Mouse (Mus musculus) embryonic facial prominence, embryonic 14.5 days (tissue): ENCODE results near the gene Zcchc13. TPM values are rescaled to one million over a fixed set of nuclear protein-coding genes. Genes with fewer than 3 reads are reported as not detected.

ENCODE experiments used
- ATAC-seq: fragments of 200-750 bp; cut with Nextera tagmentation; 2 replicates; pipeline ENCODE4 v1.8.0; 2017; ENCODE audit warnings: low read depth, moderate number of reproducible peaks, moderate TSS enrichment
- DNase-seq: peaks from one replicate; pipeline ENCODE4 v3.0.0-alpha.2; 2015; ENCODE audit warnings: low spot score
- H3K27ac ChIP-seq: fragments of 300-500 bp; sonication (generic); replicated peaks from 2 replicates; pipeline ENCODE4 v1.5.1; 2014; ENCODE audit warnings: low read depth, mild to moderate bottlenecking, low read length, moderate library complexity
- H3K27me3 ChIP-seq: fragments of 300-500 bp; sonication (generic); replicated peaks from 2 replicates; pipeline ENCODE4 v1.6.1; 2014; ENCODE audit warnings: low read length; ENCODE audit not compliant: control insufficient read depth, insufficient read depth
- H3K36me3 ChIP-seq: fragments of 300-500 bp; sonication (generic); 2 replicates; pipeline ENCODE4 v1.6.1; 2014; ENCODE audit warnings: low read length, mixed read lengths; ENCODE audit not compliant: control insufficient read depth, insufficient read depth
- H3K4me1 ChIP-seq: fragments of 300-500 bp; sonication (generic); 2 replicates; pipeline ENCODE4 v1.6.1; 2014; ENCODE audit warnings: antibody characterized with exemption, low read length; ENCODE audit not compliant: control insufficient read depth, insufficient read depth
- H3K4me2 ChIP-seq: fragments of 300-500 bp; sonication (generic); 2 replicates; pipeline ENCODE4 v1.6.1; 2014; ENCODE audit warnings: low read depth, mild to moderate bottlenecking, low read length, moderate library complexity, mixed read lengths
- H3K4me3 ChIP-seq: fragments of 300-500 bp; sonication (generic); 2 replicates; pipeline ENCODE4 v1.5.1; 2014; ENCODE audit warnings: low read depth, mild to moderate bottlenecking, low read length
- H3K9ac ChIP-seq: fragments of 300-500 bp; sonication (generic); 2 replicates; pipeline ENCODE4 v1.6.1; 2014; ENCODE audit warnings: low read depth, mild to moderate bottlenecking, low read length, moderate library complexity, mixed read lengths
- H3K9me3 ChIP-seq: fragments of 300-500 bp; sonication (generic); 2 replicates; pipeline ENCODE4 v1.6.1; 2016; ENCODE audit warnings: low read length; ENCODE audit not compliant: control insufficient read depth
- WGBS: fragments of 180-500 bp; shearing (Covaris S2); extraction: QIAGEN DNeasy Blood & Tissue Kit; methylation state at CpG from one replicate; pipeline ENCODE4 v1.1.7; 2014; 5-methylcytosine and 5-hydroxymethylcytosine counted together
- polyA plus RNA-seq: library from polyadenylated mRNA; unstranded; fragments of >200 nt; fragmentation: Nextera tagmentation; extraction: Ambion mirVana; gene quantifications from 2 replicates; pipeline ENCODE4 v1.2.1, GENCODE M21; 2014

Zcchc13 gene
- polyA plus RNA-seq: not detected in 2 replicates

DNA sequence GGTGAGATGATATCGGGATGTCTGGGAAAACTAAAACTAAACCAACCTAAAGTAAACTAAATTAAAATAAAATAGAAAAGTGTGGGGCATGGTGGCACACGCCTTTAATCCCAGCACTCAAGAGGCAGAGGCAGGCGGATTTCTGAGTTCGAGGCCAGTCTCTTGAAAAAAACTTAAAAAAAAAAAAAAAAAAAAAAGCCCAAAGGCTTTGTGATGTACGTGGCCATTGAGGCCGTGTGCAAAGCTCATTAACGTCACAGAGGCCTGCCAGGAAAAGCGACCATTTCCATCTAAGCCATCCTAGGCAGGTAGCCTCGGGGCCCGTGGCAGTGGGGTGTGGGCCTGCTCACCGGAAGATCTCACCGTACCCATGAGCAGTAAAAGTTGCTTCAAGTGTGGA, at the start of gene Zcchc13:
Zcchc13 (plus strand) TSS at position 284 of the 400 bp plus-strand sequence.
- ATAC-seq (no peak), DNase-seq (no peak)
- H3K9ac ChIP-seq: no peak within 1 kb of the TSS
- H3K27ac ChIP-seq: no peak within 1 kb of the TSS
- no peaks in the 10 kb centered on the region for H3K4me1 ChIP-seq
- WGBS: 85% methylated on average over 12 of the region's 12 CpGs
- no peaks in the 10 kb centered on the region; the same call in 1 of the 2 replicates for H3K27me3 ChIP-seq
- H3K9me3 ChIP-seq: no peaks in the 10 kb centered on the region
- H3K36me3 ChIP-seq: no peaks in the 10 kb centered on the region
- no peak within 1 kb of the TSS for H3K4me3 ChIP-seq
- no peak within 1 kb of the TSS for H3K4me2 ChIP-seq

DNA sequence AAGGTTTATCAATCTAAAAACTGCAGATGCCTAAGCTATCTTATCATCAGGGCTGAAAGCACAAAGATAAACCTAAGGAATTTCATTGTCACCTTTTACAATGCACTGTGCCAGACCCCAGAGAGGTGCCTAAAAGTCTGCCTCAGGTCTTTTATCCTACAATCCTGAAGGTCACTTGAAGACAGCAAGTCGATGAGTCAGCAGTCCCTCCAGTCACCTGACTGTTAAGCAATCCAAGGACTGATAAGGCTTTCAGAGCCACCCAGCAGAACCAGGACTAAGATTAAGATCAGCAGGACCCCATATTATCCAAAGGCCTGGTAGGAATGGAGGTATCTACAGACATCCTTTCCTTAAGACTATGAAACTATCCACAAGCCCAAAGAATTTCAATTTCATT, 46.1 kb upstream of the Zcchc13 start:
- DNase-seq (no peak), ATAC-seq (no peak)
- Histone ChIP-seq H3K27me3 (no peaks in the 10 kb centered on the region), H3K9me3 (no peaks in the 10 kb centered on the region), H3K4me2 (no peak overlapping the region), H3K9ac (no peak overlapping the region), H3K36me3 (peaks cover 20% of the 10 kb centered on the region; the same call in 1 of the 2 replicates), H3K4me3 (no peak overlapping the region), H3K4me1 (no peaks in the 10 kb centered on the region), H3K27ac (no peak overlapping the region)
- WGBS: 80% methylated on average over 1 of the region's 1 CpGs

DNA sequence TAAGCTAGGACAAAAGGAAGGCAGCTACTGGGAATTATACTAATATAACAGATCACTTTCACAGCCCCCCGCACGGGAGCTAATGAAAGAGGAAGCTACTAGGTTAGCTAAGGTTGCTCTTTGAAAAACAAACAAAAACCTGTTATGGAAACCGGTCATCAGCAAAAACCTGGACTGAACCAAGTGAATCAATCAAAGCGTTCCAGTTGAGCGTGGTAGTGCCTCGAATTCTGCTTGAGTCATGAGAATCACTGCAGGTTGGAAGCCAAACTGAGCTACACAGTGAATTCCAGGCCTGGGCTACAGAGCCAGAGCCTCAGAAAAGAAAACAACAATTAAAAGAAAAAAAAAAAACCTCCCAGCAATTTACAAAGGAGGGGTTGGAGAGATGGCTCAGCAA, 38.3 kb upstream of the Zcchc13 start:
- Histone ChIP-seq H3K4me2 (no peak overlapping the region), H3K27me3 (no peaks in the 10 kb centered on the region), H3K9ac (no peak overlapping the region), H3K9me3 (no peaks in the 10 kb centered on the region), H3K27ac (no peak overlapping the region), H3K4me3 (no peak overlapping the region), H3K36me3 (peaks cover 33% of the 10 kb centered on the region), H3K4me1 (no peaks in the 10 kb centered on the region)
- DNase-seq (no peak), ATAC-seq (no peak)
- 82% methylated on average over 6 of the region's 6 CpGs for WGBS

DNA sequence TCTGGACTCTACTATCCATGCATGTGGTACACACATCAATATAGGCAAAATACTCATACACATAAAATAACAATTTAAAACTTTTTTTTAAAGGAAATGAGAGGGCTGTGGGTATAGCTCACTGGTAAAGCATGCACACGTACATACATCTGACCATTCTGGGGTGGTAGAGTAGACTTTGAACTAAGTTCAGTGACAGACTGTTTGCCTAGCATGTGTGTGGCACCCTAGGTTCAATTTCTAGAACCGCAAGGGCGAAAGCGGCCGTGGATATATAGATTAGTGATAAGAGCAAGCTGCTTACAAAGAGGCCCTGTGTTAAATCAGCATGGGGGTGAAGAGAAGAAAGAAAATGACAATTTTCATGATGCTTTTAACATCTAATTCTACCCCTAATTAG, 27.8 kb upstream of the Zcchc13 start:
- 95% methylated on average over 5 of the region's 5 CpGs for WGBS
- Histone ChIP-seq H3K36me3 (peaks cover 79% of the 10 kb centered on the region), H3K9ac (no peak overlapping the region)

DNA sequence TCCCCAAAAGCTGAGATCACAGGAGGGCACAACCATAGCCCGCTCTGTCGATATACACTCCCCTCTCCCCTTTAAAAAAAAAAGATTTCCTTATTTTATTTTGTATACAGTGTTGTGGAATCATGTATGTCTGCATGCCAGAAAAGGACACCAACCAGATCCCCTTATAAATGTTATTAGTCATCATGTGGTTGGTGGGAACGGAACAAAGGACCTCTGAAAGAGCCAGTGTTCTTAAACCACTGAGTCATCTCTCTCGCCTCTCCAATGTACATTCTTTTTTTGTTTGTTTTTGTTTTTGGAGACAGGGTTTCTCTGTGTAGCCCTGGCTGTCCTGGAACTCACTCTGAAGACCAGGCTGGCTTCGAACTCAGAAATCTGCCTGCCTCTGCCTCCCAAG, 26.2 kb upstream of the Zcchc13 start:
- Histone ChIP-seq H3K9me3 (no peaks in the 10 kb centered on the region), H3K9ac (no peak overlapping the region), H3K36me3 (peaks cover 74% of the 10 kb centered on the region), H3K4me1 (no peaks in the 10 kb centered on the region), H3K4me2 (no peak overlapping the region), H3K4me3 (no peak overlapping the region), H3K27ac (no peak overlapping the region), H3K27me3 (no peaks in the 10 kb centered on the region)
- DNase-seq (no peak), ATAC-seq (no peak)
- WGBS: 90% methylated on average over 5 of the region's 5 CpGs

More for the DNA sequence above, 27.8 kb upstream of the Zcchc13 start:
- Histone ChIP-seq H3K4me3 (no peak overlapping the region), H3K4me2 (no peak overlapping the region), H3K4me1 (no peaks in the 10 kb centered on the region), H3K27me3 (no peaks in the 10 kb centered on the region), H3K9me3 (no peaks in the 10 kb centered on the region), H3K27ac (no peak overlapping the region)
- no peak for DNase-seq
- no peak for ATAC-seq

DNA sequence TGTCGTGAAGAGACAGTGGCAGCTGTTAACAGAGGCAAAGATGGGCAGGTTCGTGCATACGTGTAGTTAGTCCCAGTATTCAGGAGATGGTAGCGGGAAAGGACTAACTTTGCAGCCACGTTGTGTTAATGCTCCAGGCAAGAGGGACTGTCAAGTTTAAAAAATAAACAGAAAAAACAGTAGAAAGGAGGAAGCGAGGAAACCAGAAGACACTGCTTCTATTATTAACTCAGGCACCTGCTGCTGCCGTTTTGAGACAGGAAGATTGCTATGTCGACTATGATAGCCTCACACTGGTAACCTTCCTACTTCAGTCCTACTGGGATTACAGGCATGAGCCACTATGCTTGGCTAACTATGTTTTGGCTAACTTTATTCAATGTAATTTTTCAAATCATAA, 24.9 kb upstream of the Zcchc13 start:
- DNase-seq (no peak), ATAC-seq (no peak)
- H3K27ac ChIP-seq: no peak overlapping the region
- no peak overlapping the region for H3K9ac ChIP-seq
- H3K9me3 ChIP-seq: no peaks in the 10 kb centered on the region
- H3K4me1 ChIP-seq: no peaks in the 10 kb centered on the region
- H3K4me3 ChIP-seq: no peak overlapping the region
- no peak overlapping the region for H3K4me2 ChIP-seq
- H3K36me3 ChIP-seq: peaks cover 78% of the 10 kb centered on the region
- WGBS: 87% methylated on average over 8 of the region's 8 CpGs
- H3K27me3 ChIP-seq: no peaks in the 10 kb centered on the region

DNA sequence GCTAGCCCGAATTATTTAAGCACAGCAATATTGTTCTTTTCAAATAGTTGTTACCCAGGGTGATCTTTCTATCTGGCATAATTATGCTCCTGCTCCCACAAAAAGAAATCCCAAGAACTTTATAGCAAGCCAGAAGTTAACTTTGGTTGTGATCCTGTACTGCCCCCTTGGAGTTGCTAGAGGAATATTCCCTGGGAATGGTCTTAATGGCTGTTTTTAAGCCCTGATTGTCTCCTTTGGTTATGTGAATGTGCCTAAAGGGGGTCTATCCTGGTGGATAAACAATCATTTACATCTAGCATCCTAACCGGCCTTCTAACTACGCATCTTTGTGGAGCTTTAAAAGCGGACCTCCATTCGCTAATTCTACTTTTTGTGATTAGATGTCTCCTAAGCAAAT, 20.0 kb upstream of the Zcchc13 start:
- no peak for ATAC-seq
- H3K9ac ChIP-seq: no peak overlapping the region
- 95% methylated on average over 5 of the region's 5 CpGs for WGBS

DNA sequence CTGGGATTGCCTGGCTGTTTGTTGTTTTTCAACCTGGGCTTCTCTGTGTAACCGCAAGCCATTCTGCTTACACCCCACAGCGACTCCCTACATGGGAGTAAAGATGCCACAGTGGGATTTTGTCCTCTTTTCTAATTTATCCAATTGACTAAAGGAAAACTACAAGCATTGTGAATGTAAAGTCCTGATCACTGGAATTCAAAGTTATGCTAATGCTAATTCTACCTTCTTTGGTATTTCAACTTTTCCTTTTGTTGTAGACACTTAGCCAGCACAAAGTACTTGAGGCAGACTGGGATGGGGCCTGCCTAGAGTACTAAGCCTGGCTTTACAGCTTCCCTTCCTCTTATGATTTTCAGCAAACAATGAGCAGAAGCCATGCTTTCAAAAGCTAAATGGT, 18.9 kb upstream of the Zcchc13 start:
- Histone ChIP-seq H3K4me3 (no peak overlapping the region), H3K27me3 (no peaks in the 10 kb centered on the region), H3K9me3 (no peaks in the 10 kb centered on the region), H3K4me1 (no peaks in the 10 kb centered on the region), H3K27ac (no peak overlapping the region), H3K4me2 (no peak overlapping the region), H3K9ac (no peak overlapping the region), H3K36me3 (peaks cover 38% of the 10 kb centered on the region)
- WGBS: 93% methylated on average over 2 of the region's 2 CpGs
- no peak for DNase-seq
- ATAC-seq: no peak

More for the DNA sequence above, 20.0 kb upstream of the Zcchc13 start:
- Histone ChIP-seq H3K4me2 (no peak overlapping the region), H3K27ac (no peak overlapping the region), H3K36me3 (peaks cover 47% of the 10 kb centered on the region), H3K4me1 (no peaks in the 10 kb centered on the region), H3K4me3 (no peak overlapping the region), H3K27me3 (no peaks in the 10 kb centered on the region), H3K9me3 (no peaks in the 10 kb centered on the region)
- DNase-seq: no peak

DNA sequence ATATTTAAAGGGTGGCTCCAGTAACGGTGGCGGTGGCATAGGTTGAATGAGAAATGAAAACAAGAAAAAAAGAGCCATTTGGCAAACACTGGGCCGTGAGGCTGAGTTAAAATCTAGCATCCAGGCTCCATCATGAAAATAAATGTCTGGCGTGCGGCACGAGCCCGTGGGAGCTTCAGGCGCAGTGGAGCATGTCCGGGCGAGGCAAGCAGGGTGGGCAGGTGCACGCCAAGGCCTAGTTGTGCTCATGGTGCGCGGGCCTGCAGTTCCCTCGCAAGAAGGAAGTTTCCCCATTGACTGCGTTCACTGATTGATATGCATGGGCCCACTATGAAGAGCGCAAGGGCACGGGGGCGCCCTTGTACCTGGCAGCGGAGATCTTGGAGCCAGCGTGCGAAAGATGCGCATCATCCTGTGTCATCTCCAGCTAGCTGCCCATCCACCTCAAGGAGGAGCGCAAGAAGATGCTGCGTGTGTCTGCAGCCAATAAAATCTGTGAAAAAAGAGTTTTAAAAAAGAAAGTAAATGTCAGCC, 15.6 kb upstream of the Zcchc13 start:
- Histone ChIP-seq H3K9me3 (no peaks in the 10 kb centered on the region), H3K4me2 (no peak overlapping the region), H3K27ac (no peak overlapping the region), H3K36me3 (peaks cover 19% of the 10 kb centered on the region; the same call in 1 of the 2 replicates), H3K9ac (no peak overlapping the region), H3K27me3 (no peaks in the 10 kb centered on the region), H3K4me1 (0 out of 2 replicates have a peak, but pooled peaks cover 10% of the 10 kb centered on the region), H3K4me3 (no peak overlapping the region)
- ATAC-seq (no peak), DNase-seq (no peak)
- WGBS: 95% methylated on average over 24 of the region's 24 CpGs
